Mouse (Mus musculus) embryo, embryonic 11.5 days (tissue): ENCODE data around the gene Ncor2.
A peak's percentile ranks its signal among the peaks of the same experiment; 100 is the strongest.
"Not testable (repeated sequence)": the region's sequence is repeated elsewhere in the genome, so short reads cannot be mapped to it uniquely, and the experiment has no call there.

ENCODE experiments used
- DNase-seq: peaks from one replicate; pipeline ENCODE4 v3.0.0-alpha.2; 2012; ENCODE audit warnings: low read depth, low spot score

Ncor2 gene

GRCm38 (mm10) chr5:125179007-125179734 lies at the start of gene Ncor2:
Ncor2 (minus strand) TSS chr5:125179219.
- peak; percentile 72 for DNase-seq

GRCm38 (mm10) chr5:125227699-125228098 lies 48.7 kb upstream of the Ncor2 start:
- no peak for DNase-seq

- no peak for DNase-seq
These were observed 47.2 kb upstream of the Ncor2 start for GRCm38 (mm10) chr5:125226229-125226634.

GRCm38 (mm10) chr5:125224925-125225324 lies 45.9 kb upstream of the Ncor2 start:
- no peak for DNase-seq

DNA sequence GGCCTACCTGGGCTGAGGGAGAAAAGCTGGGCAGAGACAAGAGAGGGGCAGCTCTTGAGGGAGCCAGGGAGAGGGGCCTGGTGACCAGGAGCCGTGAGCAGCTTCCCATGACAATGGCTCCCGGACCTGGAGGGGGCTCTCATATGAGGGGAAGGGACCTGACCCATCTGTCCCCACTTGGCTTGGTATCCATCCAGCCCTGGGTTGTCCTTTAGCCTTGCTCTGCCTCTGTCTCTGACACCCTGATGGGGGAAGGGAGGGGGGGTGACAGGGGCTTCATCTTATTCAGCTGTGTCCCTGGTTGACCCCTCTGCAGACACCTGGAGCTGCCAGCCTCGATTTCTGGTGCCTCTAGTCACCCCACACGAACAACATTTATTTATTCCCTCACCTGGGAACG lies 44.9 kb upstream of the Ncor2 start:
- no peak for DNase-seq

DNA sequence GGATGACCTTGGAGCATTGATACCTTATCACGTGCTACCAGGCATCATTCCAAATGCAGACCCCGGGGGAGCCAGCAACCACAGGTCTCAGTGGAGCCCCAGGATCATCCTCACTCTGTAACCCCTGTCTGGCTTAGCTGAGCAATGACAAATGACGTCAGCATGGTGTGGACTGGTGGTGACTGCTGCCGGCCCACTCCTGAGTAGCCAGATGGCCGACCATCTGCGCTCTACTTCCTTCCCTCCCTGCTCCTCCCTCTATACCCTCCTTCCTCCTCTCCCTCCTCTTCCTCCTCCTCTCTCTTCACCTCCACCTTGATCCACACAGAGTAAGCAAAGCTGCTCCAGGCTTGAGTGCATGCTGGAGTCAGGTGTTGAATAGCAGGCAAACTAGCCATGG lies 43.7 kb upstream of the Ncor2 start:
- DNase-seq: no peak

- DNase-seq: no peak
These were observed 42.8 kb upstream of the Ncor2 start for GRCm38 (mm10) chr5:125221868-125222267.

- DNase-seq: no peak
These were observed 38.6 kb upstream of the Ncor2 start for GRCm38 (mm10) chr5:125217426-125218170.

DNA sequence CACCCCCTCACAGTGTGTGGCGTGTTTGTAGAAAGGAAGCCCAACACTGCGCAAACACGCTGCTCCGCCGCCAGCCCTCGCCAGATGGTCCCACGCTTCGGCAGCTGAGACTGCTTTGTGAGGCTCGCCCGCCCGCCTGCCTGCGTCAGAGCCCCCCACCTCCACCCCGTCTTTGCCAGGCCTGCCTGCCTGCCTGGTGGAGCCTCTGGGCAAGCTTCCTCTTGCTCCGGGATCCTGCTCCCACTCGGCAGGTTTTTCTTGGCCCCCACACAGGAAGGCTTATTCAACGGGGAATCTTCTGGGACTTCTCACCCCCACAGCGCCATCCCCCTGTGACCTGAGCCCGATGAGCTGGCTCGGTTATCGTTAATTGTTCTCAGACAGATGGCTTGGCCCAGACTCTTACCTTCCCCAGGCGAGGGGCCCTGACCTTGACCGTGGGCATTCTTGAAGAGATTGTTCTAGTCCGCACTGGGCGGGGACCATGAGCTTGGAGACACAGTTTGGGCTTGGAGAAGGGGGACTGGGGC lies 37.0 kb upstream of the Ncor2 start:
- DNase-seq: peak; percentile 46

GRCm38 (mm10) chr5:125215346-125215929 lies 36.4 kb upstream of the Ncor2 start:
- DNase-seq: no peak

- DNase-seq: no peak
These were observed 35.0 kb upstream of the Ncor2 start for GRCm38 (mm10) chr5:125214064-125214463.

DNA sequence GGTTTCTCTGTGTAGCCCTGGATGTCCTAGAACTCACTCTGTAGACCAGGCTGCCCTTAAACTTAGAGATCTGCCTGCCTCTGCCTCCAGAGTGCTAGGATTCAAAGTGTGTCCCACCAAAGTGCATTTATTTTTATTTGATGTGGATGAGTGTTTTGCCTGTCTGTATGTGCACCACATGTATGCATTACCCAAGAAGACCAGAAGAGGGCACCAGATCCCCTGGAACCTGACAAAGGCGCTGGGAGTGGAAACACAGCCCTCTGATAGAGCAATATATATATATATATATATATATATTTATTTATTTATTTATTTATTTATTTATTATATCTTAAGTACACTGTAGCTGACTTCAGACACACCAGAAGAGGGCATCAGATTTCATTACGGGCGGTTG lies 25.9 kb upstream of the Ncor2 start:
- not testable (repeated sequence) for DNase-seq

GRCm38 (mm10) chr5:125204199-125204815 lies 25.3 kb upstream of the Ncor2 start:
- DNase-seq: no peak

DNA sequence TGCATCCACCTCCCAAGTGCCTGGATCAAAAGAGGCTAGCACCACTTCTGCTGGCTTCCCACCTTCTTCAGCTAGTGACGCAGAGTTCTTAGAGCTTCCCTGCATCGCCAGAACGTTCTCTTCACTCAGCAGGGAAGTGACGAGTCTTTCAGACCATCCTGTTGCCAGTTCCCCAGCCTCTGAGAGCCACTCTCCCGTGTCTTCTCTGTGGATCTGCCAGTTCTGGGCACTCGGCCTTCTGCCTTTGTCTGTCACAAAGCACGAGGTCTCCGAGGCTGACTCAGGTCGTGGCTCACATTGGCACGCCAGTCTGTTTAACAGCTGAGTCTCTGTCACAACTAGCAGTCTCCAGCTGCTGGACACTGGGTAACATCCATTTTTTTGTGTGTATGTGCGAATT lies 24.7 kb upstream of the Ncor2 start:
- no peak for DNase-seq

DNA sequence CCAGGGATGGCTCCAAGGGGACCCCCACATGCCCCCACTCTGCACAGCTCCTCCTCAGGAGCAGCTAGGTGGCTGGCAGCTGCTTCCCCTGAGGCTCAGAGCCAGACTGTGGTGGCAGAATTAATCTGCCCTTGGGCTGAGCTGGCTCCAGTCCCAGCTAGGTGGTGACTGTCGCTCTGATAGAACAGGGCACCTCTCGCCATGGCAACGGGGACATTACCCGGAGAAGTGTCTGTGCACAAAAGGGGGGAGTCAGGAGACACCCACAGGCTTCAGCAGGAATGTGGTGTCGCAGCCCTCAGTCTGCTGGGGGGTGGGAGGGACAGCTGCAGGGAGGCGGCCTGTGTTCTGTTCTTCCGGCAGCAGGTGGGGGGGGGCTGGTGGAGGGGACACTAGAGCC lies 24.1 kb upstream of the Ncor2 start:
- no peak for DNase-seq

- no peak for DNase-seq
These were observed 23.1 kb upstream of the Ncor2 start for GRCm38 (mm10) chr5:125202100-125202499.

DNA sequence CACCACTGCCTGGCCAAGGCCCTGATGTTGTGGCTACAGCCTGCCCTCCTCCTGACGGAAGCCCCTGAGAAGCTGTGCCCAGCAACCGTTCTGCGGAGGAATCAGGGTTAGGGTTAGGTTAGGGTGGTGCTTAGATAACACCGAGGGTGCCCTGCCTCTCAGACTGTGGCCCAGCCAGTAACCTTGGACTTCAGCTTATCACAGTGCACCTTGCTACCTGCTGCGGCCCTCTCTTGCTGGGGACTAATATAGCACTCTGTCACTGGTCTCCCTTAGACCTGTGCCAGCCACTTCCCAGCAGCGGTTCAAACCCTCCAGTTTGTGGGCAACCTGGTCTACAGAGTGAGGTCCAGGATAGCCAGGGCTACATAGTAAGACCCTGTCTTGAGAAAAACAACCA lies 20.1 kb upstream of the Ncor2 start:
- DNase-seq: no peak

GRCm38 (mm10) chr5:125197325-125197724 lies 18.3 kb upstream of the Ncor2 start:
- DNase-seq: not testable (repeated sequence)

DNA sequence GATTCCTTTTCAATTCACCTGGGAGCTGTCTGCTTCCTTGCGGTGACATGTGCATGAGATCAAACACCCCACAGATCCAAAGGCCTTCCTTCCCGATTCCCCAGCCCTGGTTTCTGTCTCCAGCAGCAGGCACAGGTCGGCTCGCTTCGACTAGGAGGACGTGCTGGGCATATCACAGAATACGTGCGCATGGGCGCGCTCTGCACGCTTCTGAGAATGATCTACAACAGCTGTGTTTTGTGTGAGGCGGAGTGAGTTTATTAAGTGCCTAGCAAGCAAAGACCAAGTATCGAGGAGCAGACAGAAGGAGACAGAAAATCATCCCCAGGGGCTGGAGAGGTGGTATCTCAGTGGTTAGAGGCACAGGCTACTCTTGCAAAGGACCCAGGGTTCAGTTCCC lies 17.0 kb upstream of the Ncor2 start:
- DNase-seq: no peak

DNA sequence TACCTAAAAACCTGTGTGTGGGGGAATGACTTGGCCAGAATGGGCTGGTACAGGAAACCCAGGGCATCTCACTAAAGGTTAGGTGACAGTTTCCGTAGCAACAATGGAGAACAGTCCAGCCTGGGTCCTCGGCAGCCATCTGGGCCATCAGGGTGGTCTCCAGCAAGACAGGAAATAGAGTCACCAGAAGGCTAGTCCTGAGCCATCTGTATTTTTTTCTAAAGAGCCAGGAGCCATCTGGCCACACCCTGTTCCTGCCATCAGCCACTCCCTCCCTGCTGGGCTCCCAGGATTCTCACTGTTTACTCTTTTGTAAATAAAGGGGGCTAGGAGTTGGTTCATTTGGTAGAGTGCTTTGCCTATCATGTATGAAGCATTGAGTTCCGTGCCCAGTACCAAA lies 16.1 kb upstream of the Ncor2 start:
- no peak for DNase-seq

DNA sequence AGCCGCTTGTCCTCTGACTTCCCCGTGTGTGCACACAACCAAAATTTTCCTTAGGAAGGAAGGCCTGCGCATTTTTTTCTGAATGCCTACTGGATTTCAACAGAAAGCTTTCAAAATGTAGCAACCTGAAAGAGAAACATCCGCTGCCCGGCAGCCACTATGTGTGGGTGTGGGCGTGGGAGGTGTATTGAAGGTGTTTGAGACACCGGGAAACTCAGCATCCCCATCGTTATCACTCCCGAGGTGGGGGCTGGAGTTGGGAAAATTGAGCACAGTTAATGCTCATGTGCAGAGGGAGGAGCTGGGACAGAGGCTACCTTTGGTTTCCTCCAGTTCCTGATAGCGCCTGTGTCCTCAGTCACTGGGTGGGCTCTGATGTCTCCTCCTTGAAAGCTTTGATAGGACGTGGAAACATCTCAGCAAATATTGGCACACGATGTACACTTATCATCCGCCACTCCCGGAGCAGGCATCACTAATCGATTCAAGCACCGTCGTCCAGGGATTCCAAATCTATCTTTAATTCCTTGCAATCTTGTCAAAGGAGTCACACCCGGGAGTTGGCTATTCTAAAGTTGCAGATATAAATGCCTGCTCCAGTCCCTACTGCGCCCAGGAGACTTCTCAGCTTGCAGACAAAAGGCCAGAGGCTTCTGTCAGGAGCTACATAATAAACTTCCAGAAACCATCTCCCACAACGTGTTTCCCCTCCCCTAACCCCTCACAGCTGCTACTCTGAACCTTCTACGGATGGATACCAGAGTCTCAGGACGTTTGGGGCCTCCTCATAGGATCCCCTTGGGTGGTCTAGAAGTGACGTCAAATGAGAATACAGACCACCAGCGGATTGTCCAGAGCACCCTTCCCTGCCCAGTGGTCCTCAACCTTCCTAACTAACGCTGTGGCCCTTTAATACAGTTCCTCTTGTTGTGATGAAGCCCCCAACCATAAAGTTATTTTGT lies 14.7 kb upstream of the Ncor2 start:
- DNase-seq: no peak
